Mouse (Mus musculus) C2C12 (cell line): ENCODE measurements around the gene Jade2. TPM values are rescaled to one million over a fixed set of nuclear protein-coding genes. Genes with fewer than 3 reads are reported as not detected.

Source experiments
- H3K27me3 ChIP-seq: one replicate; pipeline ENCODE4 v1.6.1; 2011; ENCODE audit not compliant: control insufficient read depth, insufficient read depth, insufficient read length
- H3K36me3 ChIP-seq: one replicate; pipeline ENCODE4 v1.6.1; 2011; ENCODE audit not compliant: control insufficient read depth, insufficient read depth
- H3K4me3 ChIP-seq: one replicate; pipeline ENCODE4 v1.5.1; 2011; ENCODE audit warnings: mild to moderate bottlenecking, control low read depth; ENCODE audit not compliant: poor library complexity, insufficient read depth, severe bottlenecking
- H3K79me2 ChIP-seq: one replicate; pipeline ENCODE4 v1.6.1; 2011; ENCODE audit not compliant: control insufficient read depth, insufficient read depth
- H3K79me3 ChIP-seq: one replicate; pipeline ENCODE4 v1.6.1; 2011; ENCODE audit warnings: low read depth, control low read depth
- H3ac ChIP-seq: one replicate; pipeline ENCODE3; 2011; ENCODE audit warnings: low read depth; ENCODE audit not compliant: control insufficient read depth, insufficient read length
- CEBPB ChIP-seq: IDR thresholded peaks from one replicate; pipeline ENCODE4 v1.6.1; 2011; ENCODE audit warnings: low read depth, mild to moderate bottlenecking, control low read depth, moderate library complexity
- CTCF ChIP-seq: IDR thresholded peaks from one replicate; pipeline ENCODE4 v1.5.1; 2011; ENCODE audit not compliant: control insufficient read depth, insufficient read depth, insufficient read length
- FOSL1 ChIP-seq: IDR thresholded peaks from one replicate; pipeline ENCODE4 v1.8.0; 2011; ENCODE audit warnings: mild to moderate bottlenecking, low read length; ENCODE audit not compliant: poor library complexity, insufficient read depth, severe bottlenecking
- MAX ChIP-seq: IDR thresholded peaks from one replicate; pipeline ENCODE4 v1.6.1; 2011; ENCODE audit warnings: mild to moderate bottlenecking, control low read depth
- MYOD1 ChIP-seq: IDR thresholded peaks from one replicate; pipeline ENCODE4 v1.6.1; 2011; ENCODE audit warnings: low read depth; ENCODE audit not compliant: control insufficient read depth, insufficient read length
- MYOG ChIP-seq: IDR thresholded peaks from one replicate; pipeline ENCODE4 v1.6.1; 2011; ENCODE audit not compliant: control insufficient read depth, insufficient read length; ENCODE audit errors: extremely low read depth
- USF1 ChIP-seq: IDR thresholded peaks from one replicate; pipeline ENCODE4 v1.6.1; 2011; ENCODE audit warnings: low read depth, mild to moderate bottlenecking, control low read depth, moderate library complexity
- polyA plus RNA-seq: library from polyadenylated mRNA; unstranded; fragments of >200 nt; fragmentation: generic; extraction: Trizol; gene quantifications from one replicate; pipeline ENCODE4 v1.2.1, GENCODE M21; 2012; ENCODE audit warnings: missing spikeins

The Jade2 gene
- polyA plus RNA-seq, 1 experiment = 4.0 TPM

GRCm38 (mm10) chr11:51834067-51834411 lies 23.4 kb downstream of the Jade2 start:
- Histone ChIP-seq H3ac (no peak overlapping the region), H3K79me2 (no peaks in the 10 kb centered on the region), H3K79me3 (no peaks in the 10 kb centered on the region), H3K36me3 (peaks cover 55% of the 10 kb centered on the region), H3K4me3 (no peak overlapping the region), H3K27me3 (no peaks in the 10 kb centered on the region)
- TF ChIP-seq MAX (no peak), MYOD1 (no peak), CTCF (no peak), FOSL1 (no peak)

GRCm38 (mm10) chr11:51833393-51834066 lies 23.9 kb downstream of the Jade2 start:
- no peaks in the 10 kb centered on the region for H3K27me3 ChIP-seq
- no peaks in the 10 kb centered on the region for H3K79me3 ChIP-seq
- no peak overlapping the region for H3K4me3 ChIP-seq
- TF ChIP-seq MAX (no peak), MYOG (no peak), MYOD1 (no peak), USF1 (no peak), CTCF (no peak), FOSL1 (no peak), CEBPB (no peak)
- H3K36me3 ChIP-seq = peaks cover 57% of the 10 kb centered on the region
- no peak overlapping the region for H3ac ChIP-seq
- no peaks in the 10 kb centered on the region for H3K79me2 ChIP-seq

GRCm38 (mm10) chr11:51832992-51833391 lies 24.5 kb downstream of the Jade2 start:
- Histone ChIP-seq H3K79me3 (no peaks in the 10 kb centered on the region), H3K4me3 (no peak overlapping the region), H3ac (no peak overlapping the region), H3K36me3 (peaks cover 62% of the 10 kb centered on the region), H3K79me2 (no peaks in the 10 kb centered on the region), H3K27me3 (no peaks in the 10 kb centered on the region)
- TF ChIP-seq CTCF = no peak

GRCm38 (mm10) chr11:51831962-51832909 lies 25.2 kb downstream of the Jade2 start:
- no peak overlapping the region for H3K4me3 ChIP-seq
- no peaks in the 10 kb centered on the region for H3K79me3 ChIP-seq
- H3K36me3 ChIP-seq = peaks cover 70% of the 10 kb centered on the region
- H3K79me2 ChIP-seq = no peaks in the 10 kb centered on the region
- no peaks in the 10 kb centered on the region for H3K27me3 ChIP-seq
- TF ChIP-seq MYOG (no peak), MAX (peak; percentile 35)
- no peak overlapping the region for H3ac ChIP-seq

- no peak overlapping the region for H3K4me3 ChIP-seq
- H3ac ChIP-seq = no peak overlapping the region
- H3K79me2 ChIP-seq = no peaks in the 10 kb centered on the region
- TF ChIP-seq FOSL1 (no peak), CTCF (no peak), CEBPB (no peak), MYOD1 (no peak), MYOG (no peak), MAX (no peak), USF1 (no peak)
- no peaks in the 10 kb centered on the region for H3K79me3 ChIP-seq
- H3K27me3 ChIP-seq = no peaks in the 10 kb centered on the region
- H3K36me3 ChIP-seq = peaks cover 76% of the 10 kb centered on the region
Measured at GRCm38 (mm10) chr11:51824867-51825424, 32.5 kb downstream of the Jade2 start.

GRCm38 (mm10) chr11:51823963-51824753 lies 33.3 kb downstream of the Jade2 start:
- H3K79me2 ChIP-seq = no peaks in the 10 kb centered on the region
- H3K36me3 ChIP-seq = peaks cover 76% of the 10 kb centered on the region
- no peaks in the 10 kb centered on the region for H3K79me3 ChIP-seq
- no peak overlapping the region for H3ac ChIP-seq
- no peak overlapping the region for H3K4me3 ChIP-seq
- no peaks in the 10 kb centered on the region for H3K27me3 ChIP-seq
- TF ChIP-seq MAX = no peak
- TF ChIP-seq CEBPB = no peak
- no peak for TF ChIP-seq FOSL1
- TF ChIP-seq MYOG = no peak
- TF ChIP-seq MYOD1 = no peak
- no peak for TF ChIP-seq USF1
- no peak for TF ChIP-seq CTCF
